Mouse (Mus musculus): Measurements from ENCODE around the gene Pla2g4a. TPM values are rescaled to one million over a fixed set of nuclear protein-coding genes. Genes with fewer than 3 reads are reported as not detected.

Gene Pla2g4a
- polyA plus RNA-seq, 1 experiment = 2.9 TPM

DNA sequence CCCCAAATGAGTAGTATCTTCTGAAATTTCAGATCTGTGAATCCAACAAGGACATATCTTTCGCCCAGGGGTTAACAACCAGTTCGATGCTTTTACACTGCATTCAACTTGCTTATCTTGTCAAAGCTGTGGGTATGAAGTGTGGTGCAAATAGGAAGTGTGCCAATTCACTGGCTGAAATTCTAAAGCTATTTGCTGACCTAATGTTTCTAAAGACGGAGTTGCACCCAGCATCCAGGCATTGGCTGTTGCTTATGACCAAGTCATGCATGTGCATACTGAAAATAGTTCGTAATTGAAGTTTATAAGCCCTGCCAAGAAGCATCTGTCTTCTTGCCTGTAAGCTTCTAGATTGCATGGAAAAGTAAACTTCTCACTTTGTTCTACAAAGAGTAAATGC lies 5.6 kb downstream of the Pla2g4a start:
- Histone ChIP-seq H3K4me1 (ENCODE audit: control insufficient read depth, insufficient read depth, low read length) (peaks cover 2% of the 10 kb centered on the region; the same call in 1 of the 2 replicates), H3K4me3 (replicated peaks; ENCODE audit: extremely low read depth, low read depth, low read length) (no peak overlapping the region)
- TF ChIP-seq CTCF (IDR thresholded peaks at IDR 0.05; ENCODE audit: insufficient read depth, low read length) (no peak), POLR2A (IDR thresholded peaks at IDR 0.05; ENCODE audit: borderline replicate concordance, extremely low read depth, low read depth, low read length) (no peak)
- 55% methylated on average over 4 of the region's 4 CpGs for WGBS
- no peak for DNase-seq

- no peak for DNase-seq
- H3K4me1 ChIP-seq (ENCODE audit: control insufficient read depth, insufficient read depth, low read length) = peaks cover 2% of the 10 kb centered on the region; the same call in 1 of the 2 replicates
- TF ChIP-seq CTCF (IDR thresholded peaks at IDR 0.05; ENCODE audit: insufficient read depth, low read length) (no peak), POLR2A (IDR thresholded peaks at IDR 0.05; ENCODE audit: borderline replicate concordance, extremely low read depth, low read depth, low read length) (no peak)
Measured at GRCm38 (mm10) chr1:149954026-149954425, 7.1 kb downstream of the Pla2g4a start.

DNA sequence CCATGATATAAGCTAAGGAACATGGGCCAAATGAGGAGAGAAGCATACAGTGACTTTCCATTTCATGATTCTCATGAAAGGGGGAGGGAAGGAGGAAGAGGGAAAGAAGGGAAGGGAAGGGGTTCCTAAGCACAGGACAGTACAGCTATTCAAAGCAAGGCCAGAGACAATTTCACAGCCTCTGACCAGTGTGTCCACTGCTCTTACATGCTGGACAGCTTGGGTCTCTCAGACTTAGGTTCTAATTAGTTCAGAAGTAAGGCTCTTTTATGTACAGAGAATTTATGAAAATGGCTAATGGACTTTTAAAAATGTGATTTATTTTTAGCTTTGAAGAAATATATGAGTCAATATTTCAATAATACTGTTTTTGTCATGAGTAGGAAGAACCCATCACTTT lies 9.0 kb downstream of the Pla2g4a start:
- TF ChIP-seq POLR2A (IDR thresholded peaks at IDR 0.05; ENCODE audit: borderline replicate concordance, extremely low read depth, low read depth, low read length) = no peak
- TF ChIP-seq CTCF (IDR thresholded peaks at IDR 0.05; ENCODE audit: insufficient read depth, low read length) = no peak
- no peak overlapping the region for H3K4me3 ChIP-seq (replicated peaks; ENCODE audit: extremely low read depth, low read depth, low read length)
- DNase-seq = no peak
- H3K4me1 ChIP-seq (ENCODE audit: control insufficient read depth, insufficient read depth, low read length) = no peaks in the 10 kb centered on the region; the same call in 1 of the 2 replicates

More at GRCm38 (mm10) chr1:149954026-149954425, 7.1 kb downstream of the Pla2g4a start:
- no peak overlapping the region for H3K4me3 ChIP-seq (replicated peaks; ENCODE audit: extremely low read depth, low read depth, low read length)
- WGBS = 84% methylated on average over 6 of the region's 6 CpGs

GRCm38 (mm10) chr1:149950656-149951055 lies 10.4 kb downstream of the Pla2g4a start:
- no peak for DNase-seq
- H3K4me1 ChIP-seq (ENCODE audit: control insufficient read depth, insufficient read depth, low read length) = no peaks in the 10 kb centered on the region; the same call in 1 of the 2 replicates
- TF ChIP-seq CTCF (IDR thresholded peaks at IDR 0.05; ENCODE audit: insufficient read depth, low read length) = no peak
- no peak for TF ChIP-seq POLR2A (IDR thresholded peaks at IDR 0.05; ENCODE audit: borderline replicate concordance, extremely low read depth, low read depth, low read length)
- H3K4me3 ChIP-seq (replicated peaks; ENCODE audit: extremely low read depth, low read depth, low read length) = no peak overlapping the region
- 76% methylated on average over 3 of the region's 3 CpGs for WGBS

- Histone ChIP-seq H3K4me1 (ENCODE audit: control insufficient read depth, insufficient read depth, low read length) (no peaks in the 10 kb centered on the region; the same call in 1 of the 2 replicates), H3K4me3 (replicated peaks; ENCODE audit: extremely low read depth, low read depth, low read length) (no peak overlapping the region)
- no peak for TF ChIP-seq CTCF (IDR thresholded peaks at IDR 0.05; ENCODE audit: insufficient read depth, low read length)
- TF ChIP-seq POLR2A (IDR thresholded peaks at IDR 0.05; ENCODE audit: borderline replicate concordance, extremely low read depth, low read depth, low read length) = no peak
- 60% methylated on average over 1 of the region's 1 CpGs for WGBS
- DNase-seq = no peak
Measured at GRCm38 (mm10) chr1:149950254-149950653, 10.8 kb downstream of the Pla2g4a start.

GRCm38 (mm10) chr1:149949334-149949733 lies 11.8 kb downstream of the Pla2g4a start:
- Histone ChIP-seq H3K4me3 (replicated peaks; ENCODE audit: extremely low read depth, low read depth, low read length) (no peak overlapping the region), H3K4me1 (ENCODE audit: control insufficient read depth, insufficient read depth, low read length) (no peaks in the 10 kb centered on the region; the same call in 1 of the 2 replicates)
- TF ChIP-seq CTCF (IDR thresholded peaks at IDR 0.05; ENCODE audit: insufficient read depth, low read length) (no peak), POLR2A (IDR thresholded peaks at IDR 0.05; ENCODE audit: borderline replicate concordance, extremely low read depth, low read depth, low read length) (no peak)
- WGBS = 88% methylated on average over 1 of the region's 1 CpGs
- DNase-seq = no peak

DNA sequence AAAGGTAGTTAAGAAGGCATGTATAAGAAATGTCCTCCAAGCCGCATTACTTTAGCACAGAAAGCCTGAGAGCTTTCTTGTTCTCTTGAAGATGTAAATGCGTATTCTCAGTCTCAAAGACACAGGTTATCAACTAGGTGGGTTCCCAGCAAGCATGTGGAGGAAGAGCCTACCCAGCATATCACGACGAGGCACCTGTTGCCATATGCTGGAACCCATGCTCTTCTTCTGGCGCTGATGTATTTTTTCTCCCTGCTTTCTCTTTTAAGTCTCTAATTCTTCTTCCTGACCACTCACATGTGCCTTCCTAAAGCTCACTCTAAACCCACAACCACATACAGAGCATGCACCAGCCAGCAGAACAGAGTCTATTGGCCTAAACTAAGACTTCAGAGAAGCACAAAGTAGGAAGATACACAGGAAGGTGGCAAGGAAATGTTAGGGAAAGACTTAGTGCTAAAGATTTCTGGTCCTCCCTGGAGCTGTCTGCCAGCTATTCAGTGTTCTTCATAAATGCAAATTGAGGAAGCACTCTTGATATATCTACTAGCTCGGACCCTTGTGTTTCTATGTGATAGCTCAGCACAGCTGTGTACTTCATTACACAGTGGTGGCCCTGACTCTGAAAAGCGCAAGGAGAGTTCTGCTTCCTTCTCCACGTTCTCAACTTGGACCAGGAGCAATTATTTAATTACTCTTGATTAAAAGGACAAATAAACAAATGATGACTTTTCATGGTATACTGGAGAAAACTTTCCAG lies 12.8 kb downstream of the Pla2g4a start:
- H3K4me1 ChIP-seq (ENCODE audit: control insufficient read depth, insufficient read depth, low read length) = no peaks in the 10 kb centered on the region
- WGBS = 82% methylated on average over 8 of the region's 8 CpGs
- no peak for TF ChIP-seq CTCF (IDR thresholded peaks at IDR 0.05; ENCODE audit: insufficient read depth, low read length)
- TF ChIP-seq POLR2A (IDR thresholded peaks at IDR 0.05; ENCODE audit: borderline replicate concordance, extremely low read depth, low read depth, low read length) = no peak
- no peak overlapping the region for H3K4me3 ChIP-seq (replicated peaks; ENCODE audit: extremely low read depth, low read depth, low read length)
- no peak for DNase-seq

- 49% methylated on average over 5 of the region's 5 CpGs for WGBS
- no peak for TF ChIP-seq CTCF (IDR thresholded peaks at IDR 0.05; ENCODE audit: insufficient read depth, low read length)
- TF ChIP-seq POLR2A (IDR thresholded peaks at IDR 0.05; ENCODE audit: borderline replicate concordance, extremely low read depth, low read depth, low read length) = no peak
- no peak for DNase-seq
- Histone ChIP-seq H3K4me1 (ENCODE audit: control insufficient read depth, insufficient read depth, low read length) (no peaks in the 10 kb centered on the region), H3K4me3 (replicated peaks; ENCODE audit: extremely low read depth, low read depth, low read length) (no peak overlapping the region)
Measured at GRCm38 (mm10) chr1:149946993-149947392, 14.1 kb downstream of the Pla2g4a start.

- Histone ChIP-seq H3K4me3 (replicated peaks; ENCODE audit: extremely low read depth, low read depth, low read length) (no peak overlapping the region), H3K4me1 (ENCODE audit: control insufficient read depth, insufficient read depth, low read length) (no peaks in the 10 kb centered on the region)
- no peak for TF ChIP-seq CTCF (IDR thresholded peaks at IDR 0.05; ENCODE audit: insufficient read depth, low read length)
- no peak for TF ChIP-seq POLR2A (IDR thresholded peaks at IDR 0.05; ENCODE audit: borderline replicate concordance, extremely low read depth, low read depth, low read length)
- 83% methylated on average over 3 of the region's 3 CpGs for WGBS
- no peak for DNase-seq
Measured at GRCm38 (mm10) chr1:149946432-149946831, 14.7 kb downstream of the Pla2g4a start.

GRCm38 (mm10) chr1:149943611-149944010 lies 17.5 kb downstream of the Pla2g4a start:
- 63% methylated on average over 2 of the region's 2 CpGs for WGBS
- DNase-seq = no peak
- no peak for TF ChIP-seq POLR2A (IDR thresholded peaks at IDR 0.05; ENCODE audit: borderline replicate concordance, extremely low read depth, low read depth, low read length)
- no peak for TF ChIP-seq CTCF (IDR thresholded peaks at IDR 0.05; ENCODE audit: insufficient read depth, low read length)
- Histone ChIP-seq H3K4me1 (ENCODE audit: control insufficient read depth, insufficient read depth, low read length) (no peaks in the 10 kb centered on the region), H3K4me3 (replicated peaks; ENCODE audit: extremely low read depth, low read depth, low read length) (no peak overlapping the region)
